Mouse (Mus musculus) C2C12 (cell line): ENCODE results near the gene 1700003H04Rik.

Source experiments
- CEBPB ChIP-seq: IDR thresholded peaks from one replicate; pipeline ENCODE4 v1.6.1; 2011; ENCODE audit warnings: low read depth, mild to moderate bottlenecking, control low read depth, moderate library complexity
- CTCF ChIP-seq: IDR thresholded peaks from one replicate; pipeline ENCODE4 v1.5.1; 2011; ENCODE audit not compliant: control insufficient read depth, insufficient read depth, insufficient read length
- FOSL1 ChIP-seq: IDR thresholded peaks from one replicate; pipeline ENCODE4 v1.8.0; 2011; ENCODE audit warnings: mild to moderate bottlenecking, low read length; ENCODE audit not compliant: poor library complexity, insufficient read depth, severe bottlenecking
- MAX ChIP-seq: IDR thresholded peaks from one replicate; pipeline ENCODE4 v1.6.1; 2011; ENCODE audit warnings: mild to moderate bottlenecking, control low read depth
- MYOD1 ChIP-seq: IDR thresholded peaks from one replicate; pipeline ENCODE4 v1.6.1; 2011; ENCODE audit warnings: low read depth; ENCODE audit not compliant: control insufficient read depth, insufficient read length
- MYOG ChIP-seq: IDR thresholded peaks from one replicate; pipeline ENCODE4 v1.6.1; 2011; ENCODE audit not compliant: control insufficient read depth, insufficient read length; ENCODE audit errors: extremely low read depth
- USF1 ChIP-seq: IDR thresholded peaks from one replicate; pipeline ENCODE4 v1.6.1; 2011; ENCODE audit warnings: low read depth, mild to moderate bottlenecking, control low read depth, moderate library complexity

- no peak for TF ChIP-seq CTCF
- no peak for TF ChIP-seq USF1
- TF ChIP-seq MAX = no peak
- TF ChIP-seq MYOG = no peak
- TF ChIP-seq CEBPB = no peak
- no peak for TF ChIP-seq MYOD1
- no peak for TF ChIP-seq FOSL1
Measured at GRCm38 (mm10) chr3:124536602-124537001, 44.3 kb downstream of the 1700003H04Rik start.
